Mouse (Mus musculus) G1E-ER4 (cell line): ENCODE results near the gene Rccd1. TPM values are rescaled to one million over a fixed set of nuclear protein-coding genes. Genes with fewer than 3 reads are reported as not detected.

ENCODE experiments used
- GATA1 ChIP-seq: IDR thresholded peaks from one replicate; pipeline ENCODE4 v1.8.0; 2012; ENCODE audit warnings: low read length, inconsistent platforms
- polyA plus RNA-seq: library from polyadenylated mRNA; stranded (reverse); fragments of >175 nt; gene quantifications from 2 replicates; pipeline ENCODE4 v1.2.3, GENCODE M21; 2012

Rccd1 gene
- polyA plus RNA-seq = 22.2 and 24.7 TPM in 2 replicates

GRCm38 (mm10) chr7:80324043-80324815 is at the start of gene Rccd1:
Gene Rccd1 (minus strand): TSS chr7:80324454.
- no peak for TF ChIP-seq GATA1

GRCm38 (mm10) chr7:80373850-80374249 is 49.6 kb upstream of the Rccd1 start:
- no peak for TF ChIP-seq GATA1

- no peak for TF ChIP-seq GATA1
Measured at GRCm38 (mm10) chr7:80373352-80373751, 49.1 kb upstream of the Rccd1 start.

- TF ChIP-seq GATA1 = no peak
Measured at GRCm38 (mm10) chr7:80372667-80373066, 48.4 kb upstream of the Rccd1 start.

- peak; percentile 13 for TF ChIP-seq GATA1
Measured at GRCm38 (mm10) chr7:80372166-80372565, 47.9 kb upstream of the Rccd1 start.

- no peak for TF ChIP-seq GATA1
Measured at GRCm38 (mm10) chr7:80371041-80371751, 46.9 kb upstream of the Rccd1 start, which contains the start of gene Man2a2. Gene Man2a2 (minus strand): TSS chr7:80371375.

- TF ChIP-seq GATA1 = no peak
Measured at GRCm38 (mm10) chr7:80370649-80371040, 46.4 kb upstream of the Rccd1 start.

GRCm38 (mm10) chr7:80369967-80370431 is 45.7 kb upstream of the Rccd1 start:
- no peak for TF ChIP-seq GATA1

- TF ChIP-seq GATA1 = no peak
Measured at GRCm38 (mm10) chr7:80369461-80369860, 45.2 kb upstream of the Rccd1 start.

GRCm38 (mm10) chr7:80368635-80369421 is 44.6 kb upstream of the Rccd1 start:
- TF ChIP-seq GATA1 = no peak

GRCm38 (mm10) chr7:80368009-80368408 is 43.8 kb upstream of the Rccd1 start:
- no peak for TF ChIP-seq GATA1

- TF ChIP-seq GATA1 = no peak
Measured at GRCm38 (mm10) chr7:80367232-80367631, 43.0 kb upstream of the Rccd1 start.

- TF ChIP-seq GATA1 = no peak
Measured at GRCm38 (mm10) chr7:80365759-80366158, 41.5 kb upstream of the Rccd1 start.

- no peak for TF ChIP-seq GATA1
Measured at GRCm38 (mm10) chr7:80360435-80360834, 36.2 kb upstream of the Rccd1 start.

- TF ChIP-seq GATA1 = no peak
Measured at GRCm38 (mm10) chr7:80358039-80358438, 33.8 kb upstream of the Rccd1 start.

- no peak for TF ChIP-seq GATA1
Measured at GRCm38 (mm10) chr7:80357156-80357555, 32.9 kb upstream of the Rccd1 start.
